Mouse (Mus musculus): Measurements from ENCODE around the gene Ascc2. TPM values are rescaled to one million over a fixed set of nuclear protein-coding genes. Genes with fewer than 3 reads are reported as not detected.

Ascc2 gene
- polyA plus RNA-seq, 1 experiment from 2014 or later = 20.8 TPM

DNA sequence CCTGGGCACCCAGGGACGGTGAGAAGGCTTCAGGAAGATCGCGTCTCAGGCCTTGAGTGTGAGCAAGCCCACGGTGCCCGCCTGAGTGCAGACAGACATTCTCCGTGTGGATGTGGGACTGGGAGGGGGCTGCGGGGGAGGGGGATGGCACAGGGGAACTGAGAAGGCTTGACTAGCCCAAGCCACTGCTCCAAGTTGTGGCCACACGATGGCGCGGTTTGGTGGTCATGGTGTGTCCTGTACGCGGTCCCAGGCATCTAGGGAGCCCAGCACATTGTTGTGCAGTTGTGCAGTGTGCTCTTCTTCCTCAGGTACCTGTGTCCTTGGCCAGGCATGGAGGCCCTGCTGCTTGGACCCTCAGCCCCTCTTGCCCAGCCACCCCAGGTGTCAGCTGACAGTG lies 96.6 kb downstream of the Ascc2 start:
- H3K4me2 ChIP-seq = no peak overlapping the region
- peaks cover 52% of the 10 kb centered on the region for H3K4me1 ChIP-seq (replicated peaks)
- H3K4me3 ChIP-seq = no peak overlapping the region
- peaks cover 12% of the 10 kb centered on the region; the same call in 1 of the 2 replicates for H3K36me3 ChIP-seq
- 0 out of 2 replicates have a peak, but pooled peaks cover 7% of the 10 kb centered on the region for H3K27me3 ChIP-seq
- H3K9ac ChIP-seq = peak overlapping the region; percentile 13; the same call in 1 of the 2 replicates
- H3K9me3 ChIP-seq = no peaks in the 10 kb centered on the region
- ATAC-seq (ENCODE audit: low FRiP score) = no peak
- 28% methylated on average over 12 of the region's 12 CpGs for WGBS
- H3K27ac ChIP-seq = no peak overlapping the region

Other genes starting within 250 kb of the Ascc2 start
- not detected in 2 replicates for gene Hormad2, start 196.6 kb upstream of the Ascc2 start, polyA plus RNA-seq (2015; fragmentation: Nextera tagmentation; extraction: Ambion mirVana)
- gene Mtmr3, start 42.9 kb upstream of the Ascc2 start, polyA plus RNA-seq (2015; fragmentation: Nextera tagmentation; extraction: Ambion mirVana) = 35.9 and 36.7 TPM in 2 replicates
- gene Gm11032, start 17.7 kb upstream of the Ascc2 start, polyA plus RNA-seq (2015; fragmentation: Nextera tagmentation; extraction: Ambion mirVana) = not detected in 2 replicates
- gene Uqcr10, start 66.6 kb downstream of the Ascc2 start, polyA plus RNA-seq (2015; fragmentation: Nextera tagmentation; extraction: Ambion mirVana) = 541 and 557 TPM in 2 replicates
- gene Zmat5, start 66.9 kb downstream of the Ascc2 start, polyA plus RNA-seq (2015; fragmentation: Nextera tagmentation; extraction: Ambion mirVana) = 71.6 and 74.5 TPM in 2 replicates
- 1.3 and 1.4 TPM in 2 replicates for gene Cabp7, start 109.0 kb downstream of the Ascc2 start, polyA plus RNA-seq (2015; fragmentation: Nextera tagmentation; extraction: Ambion mirVana)
- 64.4 and 67.0 TPM in 2 replicates for gene Nf2, start 211.8 kb downstream of the Ascc2 start, polyA plus RNA-seq (2015; fragmentation: Nextera tagmentation; extraction: Ambion mirVana)
- gene Nipsnap1, start 236.2 kb downstream of the Ascc2 start, polyA plus RNA-seq (2015; fragmentation: Nextera tagmentation; extraction: Ambion mirVana) = 134 and 142 TPM in 2 replicates

All from hindbrain, embryonic 13.5 days (tissue).